Comparison of ENCODE assay signal across 12 mouse cellular contexts in genomic region chr13:97514421-97515066, GRCm38 (mm10).
DNase-seq lines count a peak whose midpoint lies in the region; ATAC-seq and TF ChIP-seq lines count a peak whose summit lies in the region.
"Had no signal": no experiment of that assay in that cellular context is flagged by ENCODE, and none has a peak within 500 bp of the region (broad histone marks: within the 10 kb centered on the region; RNA-seq: fewer than 3 reads in every experiment).

No protein-coding gene starts in this region.

- no peak overlapping the region for H3K4me2 ChIP-seq in intestine, embryonic 14.5 days (ENCODE audit: low read length)
- H3K4me2 ChIP-seq in intestine, postnatal 0 days (replicated peaks; ENCODE audit: low read depth), result no peak overlapping the region
- no peak overlapping the region for H3K4me2 ChIP-seq in embryonic facial prominence, embryonic 11.5 days (ENCODE audit: low read depth, low read length)
- peak overlapping the region; percentile 34 for H3K4me2 ChIP-seq in hindbrain, embryonic 13.5 days
- peak overlapping the region; percentile 40 for H3K4me2 ChIP-seq in neural tube, embryonic 12.5 days (replicated peaks)
- H3K4me2 ChIP-seq: liver, embryonic 11.5 days had no signal

- DNase-seq in intestine, embryonic 14.5 days (ENCODE audit: low spot score), result no peak
- DNase-seq in embryonic facial prominence, embryonic 11.5 days (ENCODE audit: low spot score), result peak; percentile 63
- no peak for DNase-seq in urinary bladder, adult 2 months (ENCODE audit: low spot score)
- no peak for DNase-seq in cerebellum, postnatal 14 days
- DNase-seq: adrenal gland, postnatal 36 days; cerebellum, postnatal 10 days; gastrocnemius, postnatal 14 days; right cerebral cortex, postnatal 4 days had no signal

- H3K36me3 ChIP-seq in intestine, embryonic 14.5 days (ENCODE audit: control insufficient read depth, insufficient read depth, low read length), result no peaks in the 10 kb centered on the region
- no peaks in the 10 kb centered on the region for H3K36me3 ChIP-seq in intestine, postnatal 0 days (ENCODE audit: control insufficient read depth, insufficient read depth)
- H3K36me3 ChIP-seq in embryonic facial prominence, embryonic 11.5 days (replicated peaks; ENCODE audit: control insufficient read depth, insufficient read depth, low read depth, low read length), result no peaks in the 10 kb centered on the region
- no peaks in the 10 kb centered on the region for H3K36me3 ChIP-seq in hindbrain, embryonic 13.5 days
- H3K36me3 ChIP-seq in neural tube, embryonic 12.5 days, result no peaks in the 10 kb centered on the region

- no peaks in the 10 kb centered on the region for H3K27me3 ChIP-seq in intestine, embryonic 14.5 days (replicated peaks; ENCODE audit: control insufficient read depth, insufficient read depth, low read length)
- no peaks in the 10 kb centered on the region for H3K27me3 ChIP-seq in intestine, postnatal 0 days (replicated peaks; ENCODE audit: control insufficient read depth, insufficient read depth, low read length)
- no peaks in the 10 kb centered on the region for H3K27me3 ChIP-seq in embryonic facial prominence, embryonic 11.5 days (ENCODE audit: control insufficient read depth, insufficient read depth, low read length)
- H3K27me3 ChIP-seq in hindbrain, embryonic 13.5 days, result no peaks in the 10 kb centered on the region
- H3K27me3 ChIP-seq in neural tube, embryonic 12.5 days (replicated peaks), result no peaks in the 10 kb centered on the region

- 45% methylated on average over 21 of the region's 21 CpGs for whole genome bisulfite sequencing in intestine, embryonic 14.5 days
- WGBS in intestine, postnatal 0 days, result 38% methylated on average over 21 of the region's 21 CpGs
- 53% methylated on average over 21 of the region's 21 CpGs for WGBS in embryonic facial prominence, embryonic 11.5 days
- 29% methylated on average over 21 of the region's 21 CpGs for WGBS in hindbrain, embryonic 13.5 days
- WGBS in neural tube, embryonic 12.5 days, result 46% methylated on average over 21 of the region's 21 CpGs

- H3K27ac ChIP-seq in intestine, embryonic 14.5 days (ENCODE audit: low read depth), result 0 out of 2 replicates have a peak overlapping the region, but pooled peaks have one; percentile 8
- no peak overlapping the region for H3K27ac ChIP-seq in intestine, postnatal 0 days (ENCODE audit: low read depth, low read length)
- H3K27ac ChIP-seq in embryonic facial prominence, embryonic 11.5 days (replicated peaks; ENCODE audit: low read depth, low read length), result no peak overlapping the region
- H3K27ac ChIP-seq in hindbrain, embryonic 13.5 days, result peak overlapping the region; percentile 55
- no peak overlapping the region for H3K27ac ChIP-seq in neural tube, embryonic 12.5 days

- no peak overlapping the region for H3K4me3 ChIP-seq in intestine, embryonic 14.5 days (ENCODE audit: low read depth, low read length)
- no peak overlapping the region for H3K4me3 ChIP-seq in intestine, postnatal 0 days (ENCODE audit: low read depth, low read length)
- H3K4me3 ChIP-seq in embryonic facial prominence, embryonic 11.5 days (ENCODE audit: low read depth, low read length), result no peak overlapping the region
- no peak overlapping the region for H3K4me3 ChIP-seq in hindbrain, embryonic 13.5 days
- no peak overlapping the region for H3K4me3 ChIP-seq in neural tube, embryonic 12.5 days

- no peak overlapping the region for H3K9ac ChIP-seq in intestine, embryonic 14.5 days (ENCODE audit: low read length)
- H3K9ac ChIP-seq in intestine, postnatal 0 days (ENCODE audit: low read depth, low read length), result no peak overlapping the region
- no peak overlapping the region for H3K9ac ChIP-seq in embryonic facial prominence, embryonic 11.5 days (replicated peaks; ENCODE audit: low read length)
- H3K9ac ChIP-seq in hindbrain, embryonic 13.5 days, result no peak overlapping the region
- no peak overlapping the region for H3K9ac ChIP-seq in neural tube, embryonic 12.5 days

- ATAC-seq in intestine, embryonic 14.5 days (replicated peaks; ENCODE audit: low FRiP score, low TSS enrichment, low read depth), result no peak
- ATAC-seq in intestine, postnatal 0 days, result no peak
- peak; percentile 73 for ATAC-seq in embryonic facial prominence, embryonic 11.5 days (replicated peaks; ENCODE audit: insufficient number of reproducible peaks, low FRiP score, low TSS enrichment, low read depth)
- ATAC-seq in hindbrain, embryonic 13.5 days (ENCODE audit: low FRiP score), result peak; percentile 59; the same call in 1 of the 2 replicates
- ATAC-seq in neural tube, embryonic 12.5 days (ENCODE audit: low FRiP score, low read depth), result peak; percentile 72

- peaks cover 8% of the 10 kb centered on the region; the same call in 1 of the 2 replicates for H3K4me1 ChIP-seq in intestine, embryonic 14.5 days (replicated peaks; ENCODE audit: control insufficient read depth, insufficient read depth, low read length)
- no peaks in the 10 kb centered on the region for H3K4me1 ChIP-seq in intestine, postnatal 0 days (replicated peaks; ENCODE audit: control insufficient read depth, insufficient read depth, low read length)
- H3K4me1 ChIP-seq in embryonic facial prominence, embryonic 11.5 days (ENCODE audit: control insufficient read depth, insufficient read depth, low read length), result no peaks in the 10 kb centered on the region
- peaks cover 21% of the 10 kb centered on the region for H3K4me1 ChIP-seq in hindbrain, embryonic 13.5 days (replicated peaks)
- H3K4me1 ChIP-seq in neural tube, embryonic 12.5 days, result peaks cover 12% of the 10 kb centered on the region

- no peak for TF ChIP-seq CTCF in intestine, postnatal 0 days (IDR thresholded peaks at IDR 0.05; ENCODE audit: low read depth)

- no peaks in the 10 kb centered on the region for H3K9me3 ChIP-seq in intestine, embryonic 14.5 days (ENCODE audit: control insufficient read depth, low read length)
- H3K9me3 ChIP-seq in intestine, postnatal 0 days (ENCODE audit: control insufficient read depth), result no peaks in the 10 kb centered on the region
- no peaks in the 10 kb centered on the region for H3K9me3 ChIP-seq in embryonic facial prominence, embryonic 11.5 days (replicated peaks; ENCODE audit: control insufficient read depth, low read length)
- H3K9me3 ChIP-seq in hindbrain, embryonic 13.5 days, result no peaks in the 10 kb centered on the region
- no peaks in the 10 kb centered on the region for H3K9me3 ChIP-seq in neural tube, embryonic 12.5 days

Comparison
In these comparisons a context has a peak if more than half of its experiments do, and no peak if none do; other contexts are left out.
1. H3K27ac ChIP-seq: peak in intestine, embryonic 14.5 days (single experiment) and hindbrain, embryonic 13.5 days (single experiment); none in intestine, postnatal 0 days (single experiment), embryonic facial prominence, embryonic 11.5 days (single experiment) and neural tube, embryonic 12.5 days (single experiment).
2. ATAC-seq: peak in embryonic facial prominence, embryonic 11.5 days (single experiment), hindbrain, embryonic 13.5 days (single experiment) and neural tube, embryonic 12.5 days (single experiment); none in intestine, embryonic 14.5 days (single experiment) and intestine, postnatal 0 days (single experiment).
3. H3K4me2 ChIP-seq: peak in hindbrain, embryonic 13.5 days (single experiment) and neural tube, embryonic 12.5 days (single experiment); none in intestine, embryonic 14.5 days (single experiment), intestine, postnatal 0 days (single experiment) and embryonic facial prominence, embryonic 11.5 days (single experiment).